Comparison of ENCODE assay signal across 32 mouse cellular contexts in genomic region chr12:8289499-8289898, GRCm38 (mm10). TPM values are rescaled to one million over a fixed set of nuclear protein-coding genes. Genes with fewer than 3 reads are reported as not detected.
"Had no signal": no experiment of that assay in that cellular context is flagged by ENCODE, and none has a peak within 500 bp of the region (broad histone marks: within the 10 kb centered on the region; RNA-seq: fewer than 3 reads in every experiment).

No protein-coding gene starts in this region.

- H3K4me1 ChIP-seq: embryonic facial prominence, embryonic 15.5 days had no signal

- H3K9me3 ChIP-seq: embryonic facial prominence, embryonic 10.5 days; embryonic facial prominence, embryonic 12.5 days; embryonic facial prominence, embryonic 13.5 days; embryonic facial prominence, embryonic 15.5 days; forebrain, embryonic 12.5 days; forebrain, embryonic 13.5 days; forebrain, embryonic 15.5 days had no signal

- ATAC-seq: forebrain, embryonic 13.5 days; forebrain, embryonic 14.5 days; forebrain, embryonic 15.5 days; forebrain, embryonic 16.5 days; forebrain, postnatal 0 days had no signal

- H3K9ac ChIP-seq: embryonic facial prominence, embryonic 12.5 days; embryonic facial prominence, embryonic 13.5 days; embryonic facial prominence, embryonic 15.5 days; forebrain, embryonic 12.5 days; forebrain, embryonic 13.5 days; forebrain, embryonic 15.5 days; forebrain, postnatal 0 days had no signal

- H3K4me3 ChIP-seq: embryonic facial prominence, embryonic 10.5 days; embryonic facial prominence, embryonic 12.5 days; embryonic facial prominence, embryonic 13.5 days; embryonic facial prominence, embryonic 15.5 days; erythroblast, embryonic 14.5 days; forebrain, embryonic 12.5 days; forebrain, embryonic 13.5 days; forebrain, embryonic 15.5 days; gastrocnemius, adult 2 months; heart, adult 2 months had no signal

- H3K4me2 ChIP-seq: embryonic facial prominence, embryonic 12.5 days; embryonic facial prominence, embryonic 13.5 days; embryonic facial prominence, embryonic 15.5 days; forebrain, embryonic 12.5 days; forebrain, embryonic 13.5 days; forebrain, embryonic 15.5 days had no signal

- DNase-seq: cerebellum, adult 18-20 months; cerebellum, adult 2 months; cerebellum, adult 8-10 months; cerebellum, adult 9-10 months; cerebellum, adult 9-11 months; cerebellum, postnatal 14 days; cerebellum, postnatal 25 days; cerebellum, postnatal 36 days; embryo, embryonic 11 days; forebrain, postnatal 0 days; gastrocnemius, adult 2 months; gastrocnemius, postnatal 10 days; gastrocnemius, postnatal 14 days; gastrocnemius, postnatal 25 days; gastrocnemius, postnatal 36 days; heart, adult 18-20 months; heart, adult 2 months had no signal

- H3K27ac ChIP-seq: embryonic facial prominence, embryonic 10.5 days; embryonic facial prominence, embryonic 12.5 days; embryonic facial prominence, embryonic 13.5 days; embryonic facial prominence, embryonic 15.5 days; forebrain, embryonic 12.5 days; forebrain, embryonic 13.5 days; forebrain, embryonic 15.5 days; gastrocnemius, adult 2 months; heart, adult 2 months had no signal

- H3K36me3 ChIP-seq: forebrain, embryonic 15.5 days had no signal

RNA-seq across cellular contexts. Expression of gene Gdf7, which starts 12.3 kb away (rescaled TPM):
- total RNA-seq: common myeloid progenitor, adult 5-6 weeks; gastrocnemius, adult 18-20 months; gastrocnemius, adult 2 months; gastrocnemius, adult 8-10 months; gastrocnemius, postnatal 10 days; gastrocnemius, postnatal 14 days; gastrocnemius, postnatal 25 days; gastrocnemius, postnatal 36 days; gastrocnemius, postnatal 4 days; granulocyte monocyte progenitor cell, adult 5-6 weeks had no signal
- polyA plus RNA-seq: erythroblast, embryonic 14.5 days; forebrain, embryonic 13.5 days; forebrain, embryonic 14.5 days; forebrain, embryonic 16.5 days had no signal
